Mouse (Mus musculus) embryonic facial prominence, embryonic 11.5 days (tissue): ENCODE data around the gene Bnip3. TPM values are rescaled to one million over a fixed set of nuclear protein-coding genes. Genes with fewer than 3 reads are reported as not detected.

Experiments
- ATAC-seq: fragments of 200-750 bp; cut with Nextera tagmentation; replicated peaks from 2 replicates; pipeline ENCODE4 v1.8.0; 2017; ENCODE audit warnings: low read depth; ENCODE audit not compliant: insufficient number of reproducible peaks, low FRiP score, low TSS enrichment
- DNase-seq: peaks from one replicate; pipeline ENCODE4 v3.0.0-alpha.2; 2015; ENCODE audit warnings: low spot score
- H3K27ac ChIP-seq: fragments of 300-500 bp; sonication (generic); replicated peaks from 2 replicates; pipeline ENCODE4 v1.5.1; 2014; ENCODE audit warnings: mild to moderate bottlenecking, low read depth, low read length, control low read depth
- H3K27me3 ChIP-seq: fragments of 300-500 bp; sonication (generic); 2 replicates; pipeline ENCODE4 v1.6.1; 2014; ENCODE audit warnings: mild to moderate bottlenecking, low read length, moderate library complexity, mixed read lengths; ENCODE audit not compliant: control insufficient read depth, insufficient read depth
- H3K36me3 ChIP-seq: fragments of 300-500 bp; sonication (generic); replicated peaks from 2 replicates; pipeline ENCODE4 v1.6.1; 2014; ENCODE audit warnings: low read depth, mild to moderate bottlenecking, low read length, moderate library complexity, mixed read lengths; ENCODE audit not compliant: control insufficient read depth, insufficient read depth
- H3K4me1 ChIP-seq: fragments of 300-500 bp; sonication (generic); 2 replicates; pipeline ENCODE4 v1.6.1; 2014; ENCODE audit warnings: low read length, mixed read lengths; ENCODE audit not compliant: control insufficient read depth, insufficient read depth
- H3K4me2 ChIP-seq: fragments of 300-500 bp; sonication (generic); 2 replicates; pipeline ENCODE4 v1.6.1; 2014; ENCODE audit warnings: low read depth, mild to moderate bottlenecking, control low read depth, low read length, moderate library complexity
- H3K4me3 ChIP-seq: fragments of 300-500 bp; sonication (generic); 2 replicates; pipeline ENCODE4 v1.5.1; 2014; ENCODE audit warnings: low read depth, low read length, control low read depth
- H3K9ac ChIP-seq: fragments of 300-500 bp; sonication (generic); replicated peaks from 2 replicates; pipeline ENCODE4 v1.6.1; 2014; ENCODE audit warnings: mild to moderate bottlenecking, control low read depth, low read length
- H3K9me3 ChIP-seq: fragments of 300-500 bp; sonication (generic); replicated peaks from 2 replicates; pipeline ENCODE4 v1.6.1; 2016; ENCODE audit warnings: mild to moderate bottlenecking, low read length, inconsistent platforms, mixed read lengths; ENCODE audit not compliant: control insufficient read depth
- WGBS: fragments of 180-500 bp; shearing (Covaris S2); extraction: QIAGEN DNeasy Blood & Tissue Kit; methylation state at CpG from one replicate; pipeline ENCODE4 v1.1.7; 2014; 5-methylcytosine and 5-hydroxymethylcytosine counted together
- polyA plus RNA-seq: library from polyadenylated mRNA; unstranded; fragments of >200 nt; fragmentation: Nextera tagmentation; extraction: Ambion mirVana; gene quantifications from 2 replicates; pipeline ENCODE4 v1.2.1, GENCODE M21; 2014

The Bnip3 gene
- polyA plus RNA-seq, 1 experiment from 2014 or later: 111 TPM

- Histone ChIP-seq H3K4me1 (no peaks in the 10 kb centered on the region), H3K4me2 (peak overlapping the region; percentile 83), H3K36me3 (no peaks in the 10 kb centered on the region; the same call in 1 of the 2 replicates), H3K4me3 (peak overlapping the region; percentile 99), H3K9me3 (no peaks in the 10 kb centered on the region), H3K9ac (peak overlapping the region; percentile 98), H3K27ac (no peak overlapping the region), H3K27me3 (no peaks in the 10 kb centered on the region)
- ATAC-seq: no peak
- DNase-seq: no peak
- 51% methylated on average over 13 of the region's 13 CpGs for WGBS
These were observed 61.8 kb downstream of the Bnip3 start for GRCm38 (mm10) chr7:138847316-138848027.

- DNase-seq (peak; percentile 52), ATAC-seq (peak; percentile 75)
- Histone ChIP-seq H3K36me3 (no peaks in the 10 kb centered on the region; the same call in 1 of the 2 replicates), H3K27ac (peak overlapping the region; percentile 91), H3K9me3 (no peaks in the 10 kb centered on the region), H3K4me1 (no peaks in the 10 kb centered on the region), H3K27me3 (no peaks in the 10 kb centered on the region), H3K9ac (peak overlapping the region; percentile 98), H3K4me2 (peak overlapping the region; percentile 83), H3K4me3 (peak overlapping the region; percentile 99)
- under 1% methylated on average over 44 of the region's 61 CpGs for WGBS
These were observed 62.8 kb downstream of the Bnip3 start for GRCm38 (mm10) chr7:138846502-138846991.

GRCm38 (mm10) chr7:138845544-138846391 is 63.6 kb downstream of the Bnip3 start, which contains the start of the genes Ppp2r2d and Mapk1ip1:
Gene Ppp2r2d, plus strand, starts transcription at chr7:138846079.
Gene Mapk1ip1, minus strand, starts transcription at chr7:138846273.
- ATAC-seq (peak; percentile 93), DNase-seq (peak; percentile 96)
- Histone ChIP-seq H3K4me2 (peak within 1 kb of the TSS; percentile 83), H3K27me3 (no peaks in the 10 kb centered on the region), H3K9me3 (no peaks in the 10 kb centered on the region), H3K27ac (peak within 1 kb of the TSS; percentile 91), H3K4me3 (peak within 1 kb of the TSS; percentile 99), H3K9ac (peak within 1 kb of the TSS; percentile 98), H3K4me1 (no peaks in the 10 kb centered on the region), H3K36me3 (no peaks in the 10 kb centered on the region; the same call in 1 of the 2 replicates)
- WGBS: under 1% methylated on average over 45 of the region's 51 CpGs

- H3K9me3 ChIP-seq: no peaks in the 10 kb centered on the region
- DNase-seq (no peak), ATAC-seq (no peak)
- H3K4me2 ChIP-seq: peak overlapping the region; percentile 64
- 48% methylated on average over 8 of the region's 8 CpGs for WGBS
- H3K4me3 ChIP-seq: peak overlapping the region; percentile 99
- H3K9ac ChIP-seq: peak overlapping the region; percentile 98
- H3K27ac ChIP-seq: no peak overlapping the region
- H3K4me1 ChIP-seq: no peaks in the 10 kb centered on the region
- H3K36me3 ChIP-seq: no peaks in the 10 kb centered on the region; the same call in 1 of the 2 replicates
- no peaks in the 10 kb centered on the region for H3K27me3 ChIP-seq
These were observed 64.2 kb downstream of the Bnip3 start for GRCm38 (mm10) chr7:138845111-138845510.

GRCm38 (mm10) chr7:138843421-138843820 is 65.9 kb downstream of the Bnip3 start:
- H3K36me3 ChIP-seq: no peaks in the 10 kb centered on the region; the same call in 1 of the 2 replicates
- DNase-seq (no peak), ATAC-seq (no peak)
- H3K27ac ChIP-seq: no peak overlapping the region
- H3K4me3 ChIP-seq: no peak overlapping the region
- no peaks in the 10 kb centered on the region for H3K4me1 ChIP-seq
- no peaks in the 10 kb centered on the region for H3K27me3 ChIP-seq
- whole genome bisulfite sequencing: 92% methylated on average over 4 of the region's 4 CpGs
- H3K4me2 ChIP-seq: no peak overlapping the region
- no peak overlapping the region for H3K9ac ChIP-seq
- no peaks in the 10 kb centered on the region for H3K9me3 ChIP-seq

GRCm38 (mm10) chr7:138841436-138842151 is 67.7 kb downstream of the Bnip3 start:
- Histone ChIP-seq H3K9ac (no peak overlapping the region), H3K27me3 (no peaks in the 10 kb centered on the region), H3K9me3 (no peaks in the 10 kb centered on the region), H3K36me3 (no peaks in the 10 kb centered on the region), H3K27ac (no peak overlapping the region), H3K4me2 (no peak overlapping the region), H3K4me3 (no peak overlapping the region), H3K4me1 (no peaks in the 10 kb centered on the region)
- ATAC-seq: no peak
- 74% methylated on average over 3 of the region's 3 CpGs for whole genome bisulfite sequencing
- DNase-seq: no peak
